Mouse (Mus musculus) C2C12 (cell line): ENCODE data around the gene Dcbld2. TPM values are rescaled to one million over a fixed set of nuclear protein-coding genes. Genes with fewer than 3 reads are reported as not detected.

Experiments
- H3K27me3 ChIP-seq: one replicate; pipeline ENCODE4 v1.6.1; 2011; ENCODE audit not compliant: control insufficient read depth, insufficient read depth, insufficient read length
- H3K36me3 ChIP-seq: one replicate; pipeline ENCODE4 v1.6.1; 2011; ENCODE audit not compliant: control insufficient read depth, insufficient read depth
- H3K4me3 ChIP-seq: one replicate; pipeline ENCODE4 v1.5.1; 2011; ENCODE audit warnings: mild to moderate bottlenecking, control low read depth; ENCODE audit not compliant: poor library complexity, insufficient read depth, severe bottlenecking
- H3K79me2 ChIP-seq: one replicate; pipeline ENCODE4 v1.6.1; 2011; ENCODE audit not compliant: control insufficient read depth, insufficient read depth
- H3K79me3 ChIP-seq: one replicate; pipeline ENCODE4 v1.6.1; 2011; ENCODE audit warnings: low read depth, control low read depth
- H3ac ChIP-seq: one replicate; pipeline ENCODE3; 2011; ENCODE audit warnings: low read depth; ENCODE audit not compliant: control insufficient read depth, insufficient read length
- CEBPB ChIP-seq: IDR thresholded peaks from one replicate; pipeline ENCODE4 v1.6.1; 2011; ENCODE audit warnings: low read depth, mild to moderate bottlenecking, control low read depth, moderate library complexity
- CTCF ChIP-seq: IDR thresholded peaks from one replicate; pipeline ENCODE4 v1.5.1; 2011; ENCODE audit not compliant: control insufficient read depth, insufficient read depth, insufficient read length
- FOSL1 ChIP-seq: IDR thresholded peaks from one replicate; pipeline ENCODE4 v1.8.0; 2011; ENCODE audit warnings: mild to moderate bottlenecking, low read length; ENCODE audit not compliant: poor library complexity, insufficient read depth, severe bottlenecking
- MAX ChIP-seq: IDR thresholded peaks from one replicate; pipeline ENCODE4 v1.6.1; 2011; ENCODE audit warnings: mild to moderate bottlenecking, control low read depth
- MYOD1 ChIP-seq: IDR thresholded peaks from one replicate; pipeline ENCODE4 v1.6.1; 2011; ENCODE audit warnings: low read depth; ENCODE audit not compliant: control insufficient read depth, insufficient read length
- MYOG ChIP-seq: IDR thresholded peaks from one replicate; pipeline ENCODE4 v1.6.1; 2011; ENCODE audit not compliant: control insufficient read depth, insufficient read length; ENCODE audit errors: extremely low read depth
- USF1 ChIP-seq: IDR thresholded peaks from one replicate; pipeline ENCODE4 v1.6.1; 2011; ENCODE audit warnings: low read depth, mild to moderate bottlenecking, control low read depth, moderate library complexity
- polyA plus RNA-seq: library from polyadenylated mRNA; unstranded; fragments of >200 nt; fragmentation: generic; extraction: Trizol; gene quantifications from one replicate; pipeline ENCODE4 v1.2.1, GENCODE M21; 2012; ENCODE audit warnings: missing spikeins

Gene Dcbld2
- polyA plus RNA-seq, 1 experiment = 14.1 TPM

DNA sequence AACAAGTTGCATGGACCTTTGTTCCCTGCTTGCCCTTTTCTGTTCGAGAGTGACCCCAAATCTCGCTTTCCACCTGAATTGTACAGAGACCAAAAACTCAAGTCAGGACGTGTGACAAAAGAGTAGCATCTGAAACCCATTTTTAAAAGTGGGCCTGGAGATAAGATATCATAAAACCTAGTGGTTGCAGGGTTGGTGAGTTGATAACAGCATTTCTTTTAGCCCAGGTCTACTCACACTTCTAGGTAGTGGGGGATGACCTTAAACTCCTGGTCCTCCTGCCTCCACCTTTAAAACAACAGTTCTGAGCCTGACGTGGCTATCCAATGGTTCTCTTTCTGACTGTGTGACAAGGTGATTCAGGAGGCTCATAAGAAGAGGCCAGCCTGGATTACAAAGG, 62.6 kb downstream of the Dcbld2 start:
- no peaks in the 10 kb centered on the region for H3K79me3 ChIP-seq
- no peak overlapping the region for H3K4me3 ChIP-seq
- no peak for TF ChIP-seq CTCF
- H3K36me3 ChIP-seq = peaks cover 49% of the 10 kb centered on the region
- H3ac ChIP-seq = no peak overlapping the region
- H3K79me2 ChIP-seq = no peaks in the 10 kb centered on the region
- H3K27me3 ChIP-seq = no peaks in the 10 kb centered on the region

DNA sequence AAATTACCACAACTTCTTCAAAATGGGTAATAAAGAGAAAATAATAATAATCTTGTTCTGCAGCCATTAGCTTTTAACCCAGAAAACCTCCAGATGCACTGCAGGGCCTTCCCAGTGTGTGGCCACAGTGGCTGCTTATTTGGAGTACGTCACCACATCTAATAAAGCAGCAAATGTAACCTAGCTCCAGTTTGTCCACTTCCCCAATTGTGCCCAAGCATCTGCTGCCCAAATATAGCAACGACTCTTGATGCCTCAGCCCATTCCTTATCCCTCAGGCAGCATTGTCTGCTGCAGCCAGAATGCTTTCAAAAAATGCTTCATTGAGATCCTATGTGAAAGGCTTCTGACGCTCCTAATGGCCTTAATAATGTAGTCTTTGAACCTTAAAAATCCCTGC, 66.6 kb downstream of the Dcbld2 start:
- Histone ChIP-seq H3K36me3 (peaks cover 20% of the 10 kb centered on the region), H3ac (no peak overlapping the region), H3K79me2 (no peaks in the 10 kb centered on the region), H3K27me3 (no peaks in the 10 kb centered on the region), H3K4me3 (no peak overlapping the region), H3K79me3 (no peaks in the 10 kb centered on the region)
- TF ChIP-seq USF1 (no peak), MAX (no peak), CEBPB (no peak), CTCF (no peak), MYOG (no peak), MYOD1 (no peak), FOSL1 (no peak)

DNA sequence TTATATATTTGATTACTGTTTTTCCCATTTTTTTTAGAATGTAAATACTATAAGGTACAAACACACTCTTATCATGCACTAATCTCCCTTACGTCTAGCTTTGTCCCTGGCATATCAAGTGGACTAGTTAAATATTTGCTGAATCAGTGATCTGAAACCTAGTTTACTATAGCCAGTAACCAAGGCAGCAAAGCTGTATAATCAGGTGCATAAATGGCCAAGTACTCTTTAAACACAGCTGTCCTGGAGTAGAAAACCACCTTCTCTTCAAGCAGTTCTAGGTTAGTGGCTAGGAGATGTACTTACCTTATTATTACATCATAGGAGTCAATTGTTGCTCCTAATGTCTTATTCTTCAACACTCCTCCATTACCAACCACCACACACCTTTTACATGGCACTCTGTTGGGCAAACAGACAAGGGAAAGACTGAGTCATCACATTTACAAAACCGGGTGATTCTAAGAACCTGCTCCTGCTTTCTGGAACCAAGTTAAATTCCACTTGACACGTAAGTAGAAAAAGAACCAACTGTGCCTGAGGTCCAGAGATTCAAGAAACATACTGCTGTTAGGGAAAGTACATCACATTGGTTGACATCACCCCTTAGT, 67.4 kb downstream of the Dcbld2 start:
- peaks cover 20% of the 10 kb centered on the region for H3K36me3 ChIP-seq
- no peak for TF ChIP-seq MYOG
- TF ChIP-seq CEBPB = no peak
- TF ChIP-seq USF1 = no peak
- no peak for TF ChIP-seq FOSL1
- TF ChIP-seq MYOD1 = no peak
- no peak for TF ChIP-seq CTCF
- no peak for TF ChIP-seq MAX
- H3K27me3 ChIP-seq = no peaks in the 10 kb centered on the region
- H3ac ChIP-seq = no peak overlapping the region
- H3K4me3 ChIP-seq = no peak overlapping the region
- no peaks in the 10 kb centered on the region for H3K79me2 ChIP-seq
- H3K79me3 ChIP-seq = no peaks in the 10 kb centered on the region

DNA sequence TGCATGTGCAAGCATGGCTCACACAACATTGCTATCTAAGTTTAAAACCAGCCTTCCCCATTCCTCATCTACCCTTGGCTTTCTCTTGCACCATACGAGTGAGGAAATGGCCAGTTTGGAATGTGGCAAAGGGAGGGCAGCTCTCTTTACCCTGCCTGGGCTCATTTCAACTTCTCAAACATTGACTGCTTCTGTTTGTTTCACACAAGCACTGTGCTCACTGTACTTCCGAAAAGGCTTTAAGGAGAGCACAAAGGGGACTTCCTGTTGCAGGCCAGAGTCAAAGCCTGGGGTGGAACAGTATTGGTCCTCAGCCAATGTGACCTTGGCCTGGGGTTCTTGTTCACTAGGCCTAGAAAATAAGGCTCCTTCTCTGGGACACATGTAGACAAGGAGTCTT, 68.1 kb downstream of the Dcbld2 start:
- H3K27me3 ChIP-seq = no peaks in the 10 kb centered on the region
- H3K79me2 ChIP-seq = no peaks in the 10 kb centered on the region
- TF ChIP-seq FOSL1 (no peak), MYOG (no peak), USF1 (no peak), MYOD1 (no peak), MAX (no peak), CEBPB (no peak)
- no peaks in the 10 kb centered on the region for H3K79me3 ChIP-seq
- H3K36me3 ChIP-seq = peaks cover 20% of the 10 kb centered on the region
- H3ac ChIP-seq = no peak overlapping the region
- no peak overlapping the region for H3K4me3 ChIP-seq

DNA sequence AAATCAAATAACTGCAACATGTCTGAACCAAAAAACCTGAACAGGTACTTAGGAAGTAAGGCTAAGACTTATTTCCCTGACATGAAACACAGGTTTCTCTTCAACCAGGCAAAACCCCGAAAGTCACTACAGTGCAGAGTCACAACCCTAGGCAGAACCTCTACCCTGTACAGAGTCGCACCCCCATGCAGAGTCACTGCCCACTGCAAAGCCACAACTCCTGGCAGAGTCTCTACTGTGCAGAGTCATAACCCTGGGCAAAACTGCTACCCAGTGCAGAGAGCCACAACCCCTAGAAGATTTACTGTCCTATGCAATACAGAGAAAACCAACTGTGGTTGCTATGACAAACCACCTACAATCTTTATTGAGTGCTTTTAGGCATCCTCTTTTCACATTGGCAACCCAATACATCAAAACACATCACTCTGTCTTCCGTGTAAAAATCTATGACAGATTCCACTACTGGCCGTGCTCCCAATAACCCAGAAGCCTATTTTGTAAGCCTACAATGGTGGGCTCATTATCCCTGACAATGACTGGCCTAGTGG, 71.7 kb downstream of the Dcbld2 start:
- no peaks in the 10 kb centered on the region for H3K79me2 ChIP-seq
- H3K4me3 ChIP-seq = no peak overlapping the region
- no peaks in the 10 kb centered on the region for H3K27me3 ChIP-seq
- H3ac ChIP-seq = no peak overlapping the region
- H3K36me3 ChIP-seq = no peaks in the 10 kb centered on the region
- no peaks in the 10 kb centered on the region for H3K79me3 ChIP-seq
- TF ChIP-seq MYOD1 (no peak), FOSL1 (no peak), MAX (no peak), MYOG (no peak), CTCF (no peak), CEBPB (no peak), USF1 (no peak)

DNA sequence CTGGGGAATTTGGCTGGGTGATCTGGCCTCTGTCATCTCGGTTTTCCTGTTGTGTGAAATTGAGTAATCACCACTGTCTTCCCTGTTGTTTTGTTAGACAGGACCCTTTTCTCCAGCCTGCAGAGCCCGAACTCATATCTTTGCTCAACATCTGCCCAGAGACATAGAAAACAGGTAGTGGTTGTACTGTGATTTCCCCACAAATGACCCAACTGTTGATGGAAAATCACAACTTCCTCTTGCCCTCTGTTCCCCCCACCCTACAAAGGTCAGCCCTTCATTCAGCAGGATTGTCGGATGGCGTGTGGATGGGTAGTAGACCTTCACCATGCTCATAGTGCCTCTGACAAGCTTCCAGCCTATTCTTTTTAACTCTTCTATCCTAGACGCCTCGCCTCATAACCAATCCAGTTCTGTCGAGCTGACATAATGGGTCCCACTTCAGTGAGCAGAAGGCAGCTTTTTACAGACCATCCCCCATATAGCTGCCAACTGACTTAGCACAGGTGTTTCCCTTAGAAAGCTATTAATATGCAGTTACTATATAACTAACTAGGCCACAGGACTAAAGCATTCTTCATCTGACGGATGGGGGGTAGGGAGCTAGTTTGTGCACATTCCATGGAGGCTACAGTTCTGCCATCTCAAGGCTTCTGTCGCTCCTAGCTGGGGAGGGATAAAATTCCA, 73.1 kb downstream of the Dcbld2 start:
- no peaks in the 10 kb centered on the region for H3K79me2 ChIP-seq
- H3ac ChIP-seq = no peak overlapping the region
- H3K27me3 ChIP-seq = no peaks in the 10 kb centered on the region
- TF ChIP-seq CTCF (no peak), USF1 (no peak), CEBPB (peak; percentile 22), MAX (no peak), FOSL1 (no peak), MYOG (no peak), MYOD1 (no peak)
- H3K79me3 ChIP-seq = no peaks in the 10 kb centered on the region
- no peaks in the 10 kb centered on the region for H3K36me3 ChIP-seq
- H3K4me3 ChIP-seq = no peak overlapping the region
